Mouse (Mus musculus): Measurements from ENCODE around the gene Tgfbr3. TPM values are rescaled to one million over a fixed set of nuclear protein-coding genes. Genes with fewer than 3 reads are reported as not detected.

Tgfbr3 gene
- total RNA-seq, 4 experiments from 2014 or later, result 14.7 to 18.7 (median 16.0) TPM

- no peak for DNase-seq (ENCODE audit: low spot score in 2 of 2)
Measured at GRCm38 (mm10) chr5:107176796-107177195, 112.6 kb downstream of the Tgfbr3 start.

- no peak for DNase-seq (ENCODE audit: low spot score in 2 of 2)
Measured at GRCm38 (mm10) chr5:107176196-107176595, 113.2 kb downstream of the Tgfbr3 start.

- DNase-seq (ENCODE audit: low spot score in 2 of 2), result no peak
Measured at GRCm38 (mm10) chr5:107174188-107174587, 115.2 kb downstream of the Tgfbr3 start.

- no peak for DNase-seq (ENCODE audit: low spot score in 2 of 2)
Measured at GRCm38 (mm10) chr5:107173483-107173882, 115.9 kb downstream of the Tgfbr3 start.

GRCm38 (mm10) chr5:107171861-107172260, 117.6 kb downstream of the Tgfbr3 start:
- DNase-seq (ENCODE audit: low spot score in 2 of 2), result no peak

GRCm38 (mm10) chr5:107169796-107170195, 119.6 kb downstream of the Tgfbr3 start:
- DNase-seq (ENCODE audit: low spot score in 2 of 2), result no peak

- peak; percentile 50 to 76 for DNase-seq (ENCODE audit: low spot score in 2 of 2)
Measured at GRCm38 (mm10) chr5:107167872-107168300, 121.5 kb downstream of the Tgfbr3 start.

GRCm38 (mm10) chr5:107167373-107167772, 122.1 kb downstream of the Tgfbr3 start:
- DNase-seq (ENCODE audit: low spot score in 2 of 2), result no peak

- DNase-seq (ENCODE audit: low spot score in 2 of 2), result no peak
Measured at GRCm38 (mm10) chr5:107166659-107167370, 122.6 kb downstream of the Tgfbr3 start.

- DNase-seq (ENCODE audit: low spot score in 2 of 2), result no peak
Measured at GRCm38 (mm10) chr5:107165734-107166133, 123.7 kb downstream of the Tgfbr3 start.

- DNase-seq (ENCODE audit: low spot score in 2 of 2), result no peak
Measured at GRCm38 (mm10) chr5:107165271-107165670, 124.2 kb downstream of the Tgfbr3 start.

- no peak for DNase-seq (ENCODE audit: low spot score in 2 of 2)
Measured at GRCm38 (mm10) chr5:107164856-107165255, 124.6 kb downstream of the Tgfbr3 start.

- DNase-seq (ENCODE audit: low spot score in 2 of 2), result no peak
Measured at GRCm38 (mm10) chr5:107164146-107164545, 125.3 kb downstream of the Tgfbr3 start.

GRCm38 (mm10) chr5:107163336-107163735, 126.1 kb downstream of the Tgfbr3 start:
- no peak for DNase-seq (ENCODE audit: low spot score in 2 of 2)

GRCm38 (mm10) chr5:107162812-107163211, 126.6 kb downstream of the Tgfbr3 start:
- DNase-seq (ENCODE audit: low spot score in 2 of 2), result no peak

GRCm38 (mm10) chr5:107162319-107162718, 127.1 kb downstream of the Tgfbr3 start:
- DNase-seq (ENCODE audit: low spot score in 2 of 2), result no peak

- DNase-seq (ENCODE audit: low spot score in 2 of 2), result no peak
Measured at GRCm38 (mm10) chr5:107159914-107160890, 129.2 kb downstream of the Tgfbr3 start.

GRCm38 (mm10) chr5:107158531-107159178, 130.8 kb downstream of the Tgfbr3 start:
- DNase-seq (ENCODE audit: low spot score in 2 of 2), result no peak

- no peak for DNase-seq (ENCODE audit: low spot score in 2 of 2)
Measured at GRCm38 (mm10) chr5:107157384-107157783, 132.0 kb downstream of the Tgfbr3 start.

GRCm38 (mm10) chr5:107156096-107156495, 133.3 kb downstream of the Tgfbr3 start:
- DNase-seq (ENCODE audit: low spot score in 2 of 2), result no peak

- DNase-seq (ENCODE audit: low spot score in 2 of 2), result no peak
Measured at GRCm38 (mm10) chr5:107152989-107153388, 136.4 kb downstream of the Tgfbr3 start.

GRCm38 (mm10) chr5:107151320-107151719, 138.1 kb downstream of the Tgfbr3 start:
- no peak for DNase-seq (ENCODE audit: low spot score in 2 of 2)
